Mouse (Mus musculus): ENCODE measurements around the gene Tex36. TPM values are rescaled to one million over a fixed set of nuclear protein-coding genes. Genes with fewer than 3 reads are reported as not detected.

The Tex36 gene
- total RNA-seq, 1 experiment from 2014 or later: not detected

- ATAC-seq (replicated peaks; ENCODE audit: insufficient number of reproducible peaks, low FRiP score, low TSS enrichment, poor library complexity, severe bottlenecking): no peak
Observed at GRCm38 (mm10) chr7:133604427-133605081, 2.6 kb upstream of the Tex36 start.

- no peak for ATAC-seq (replicated peaks; ENCODE audit: insufficient number of reproducible peaks, low FRiP score, low TSS enrichment, poor library complexity, severe bottlenecking)
Observed at GRCm38 (mm10) chr7:133603156-133603555, 1.2 kb upstream of the Tex36 start.

- no peak for ATAC-seq (replicated peaks; ENCODE audit: insufficient number of reproducible peaks, low FRiP score, low TSS enrichment, poor library complexity, severe bottlenecking)
Observed at GRCm38 (mm10) chr7:133600558-133600957, 1.4 kb downstream of the Tex36 start.

- no peak for ATAC-seq (replicated peaks; ENCODE audit: insufficient number of reproducible peaks, low FRiP score, low TSS enrichment, poor library complexity, severe bottlenecking)
Observed at GRCm38 (mm10) chr7:133591750-133592149, 10.2 kb downstream of the Tex36 start.

GRCm38 (mm10) chr7:133583216-133583615, 18.7 kb downstream of the Tex36 start:
- ATAC-seq (replicated peaks; ENCODE audit: insufficient number of reproducible peaks, low FRiP score, low TSS enrichment, poor library complexity, severe bottlenecking): no peak

- no peak for ATAC-seq (replicated peaks; ENCODE audit: insufficient number of reproducible peaks, low FRiP score, low TSS enrichment, poor library complexity, severe bottlenecking)
Observed at GRCm38 (mm10) chr7:133580296-133580640, 21.7 kb downstream of the Tex36 start.

- ATAC-seq (replicated peaks; ENCODE audit: insufficient number of reproducible peaks, low FRiP score, low TSS enrichment, poor library complexity, severe bottlenecking): no peak
Observed at GRCm38 (mm10) chr7:133579491-133580295, 22.3 kb downstream of the Tex36 start.

- ATAC-seq (replicated peaks; ENCODE audit: insufficient number of reproducible peaks, low FRiP score, low TSS enrichment, poor library complexity, severe bottlenecking): no peak
Observed at GRCm38 (mm10) chr7:133576825-133577224, 25.1 kb downstream of the Tex36 start.

GRCm38 (mm10) chr7:133576281-133576680, 25.7 kb downstream of the Tex36 start:
- ATAC-seq (replicated peaks; ENCODE audit: insufficient number of reproducible peaks, low FRiP score, low TSS enrichment, poor library complexity, severe bottlenecking): no peak

- ATAC-seq (replicated peaks; ENCODE audit: insufficient number of reproducible peaks, low FRiP score, low TSS enrichment, poor library complexity, severe bottlenecking): no peak
Observed at GRCm38 (mm10) chr7:133571927-133572326, 30.0 kb downstream of the Tex36 start.

GRCm38 (mm10) chr7:133569194-133569880, 32.6 kb downstream of the Tex36 start:
- no peak for ATAC-seq (replicated peaks; ENCODE audit: insufficient number of reproducible peaks, low FRiP score, low TSS enrichment, poor library complexity, severe bottlenecking)

GRCm38 (mm10) chr7:133564600-133564999, 37.4 kb downstream of the Tex36 start:
- ATAC-seq (replicated peaks; ENCODE audit: insufficient number of reproducible peaks, low FRiP score, low TSS enrichment, poor library complexity, severe bottlenecking): no peak

- no peak for ATAC-seq (replicated peaks; ENCODE audit: insufficient number of reproducible peaks, low FRiP score, low TSS enrichment, poor library complexity, severe bottlenecking)
Observed at GRCm38 (mm10) chr7:133563175-133563824, 38.7 kb downstream of the Tex36 start.

GRCm38 (mm10) chr7:133555786-133556492, 46.0 kb downstream of the Tex36 start:
- no peak for ATAC-seq (replicated peaks; ENCODE audit: insufficient number of reproducible peaks, low FRiP score, low TSS enrichment, poor library complexity, severe bottlenecking)

GRCm38 (mm10) chr7:133552306-133552991, 49.5 kb downstream of the Tex36 start:
- ATAC-seq (replicated peaks; ENCODE audit: insufficient number of reproducible peaks, low FRiP score, low TSS enrichment, poor library complexity, severe bottlenecking): no peak

GRCm38 (mm10) chr7:133551000-133551399, 51.0 kb downstream of the Tex36 start:
- ATAC-seq (replicated peaks; ENCODE audit: insufficient number of reproducible peaks, low FRiP score, low TSS enrichment, poor library complexity, severe bottlenecking): no peak

GRCm38 (mm10) chr7:133548434-133548833, 53.5 kb downstream of the Tex36 start:
- no peak for ATAC-seq (replicated peaks; ENCODE audit: insufficient number of reproducible peaks, low FRiP score, low TSS enrichment, poor library complexity, severe bottlenecking)

- no peak for ATAC-seq (replicated peaks; ENCODE audit: insufficient number of reproducible peaks, low FRiP score, low TSS enrichment, poor library complexity, severe bottlenecking)
Observed at GRCm38 (mm10) chr7:133545631-133546030, 56.3 kb downstream of the Tex36 start.
